Mouse (Mus musculus) kidney, postnatal 25 days (tissue): ENCODE measurements at regions not wholly inside any gene's neighbourhood (a gene's known extent, or its start where the extent isn't known, plus 50 kb on each side); places are given as distances from the start of the nearest gene placed in this dataset.

ENCODE experiments used
- DNase-seq, 2 experiments: peaks; one replicate each; pipeline ENCODE4 v3.0.0; 2021; ENCODE audit warnings: mixed read lengths in 2 of 2

GRCm38 (mm10) chr4:56686141-56686540, 53.7 kb upstream of the Gm26657 start:
- no peak for DNase-seq

- DNase-seq = no peak
These were observed 54.2 kb upstream of the Gm26657 start for GRCm38 (mm10) chr4:56685696-56686095.

- peak; percentile 85 to 87 for DNase-seq
These were observed 54.7 kb upstream of the Gm26657 start for GRCm38 (mm10) chr4:56685123-56685522.

- DNase-seq = no peak
These were observed 55.8 kb upstream of the Gm26657 start for GRCm38 (mm10) chr4:56684031-56684430.

- DNase-seq = no peak
These were observed 58.7 kb upstream of the Gm26657 start for GRCm38 (mm10) chr4:56681121-56681520.

GRCm38 (mm10) chr4:56673868-56674267, 66.0 kb upstream of the Gm26657 start:
- no peak for DNase-seq

- no peak for DNase-seq
These were observed 74.9 kb upstream of the Gm26657 start for GRCm38 (mm10) chr4:56664921-56665320.

- DNase-seq = no peak
These were observed 78.1 kb upstream of the Gm26657 start for GRCm38 (mm10) chr4:56661816-56662215.

GRCm38 (mm10) chr4:56657046-56657445, 82.8 kb upstream of the Gm26657 start:
- no peak for DNase-seq

- no peak for DNase-seq
These were observed 85.5 kb upstream of the Gm26657 start for GRCm38 (mm10) chr4:56654327-56654726.

- peak in 1 of 2 experiments; percentile 41 for DNase-seq
These were observed 87.1 kb upstream of the Gm26657 start for GRCm38 (mm10) chr4:56652819-56653218.

- DNase-seq = no peak
These were observed 90.1 kb upstream of the Gm26657 start for GRCm38 (mm10) chr4:56649731-56650130.

GRCm38 (mm10) chr4:56643999-56644962, 95.6 kb upstream of the Gm26657 start:
- DNase-seq = peak; percentile 2 to 42

- DNase-seq = no peak
These were observed 96.4 kb upstream of the Gm26657 start for GRCm38 (mm10) chr4:56643491-56643890.

GRCm38 (mm10) chr4:56639709-56640108, 100.2 kb upstream of the Gm26657 start:
- DNase-seq = no peak

GRCm38 (mm10) chr4:56638704-56639478, 101.0 kb upstream of the Gm26657 start:
- no peak for DNase-seq

- DNase-seq = no peak
These were observed 103.6 kb upstream of the Gm26657 start for GRCm38 (mm10) chr4:56636265-56636664.

- DNase-seq = no peak
These were observed 106.3 kb upstream of the Gm26657 start for GRCm38 (mm10) chr4:56633528-56633927.

- DNase-seq = no peak
These were observed 109.6 kb upstream of the Gm26657 start for GRCm38 (mm10) chr4:56630251-56630650.

- DNase-seq = no peak
These were observed 112.7 kb upstream of the Gm26657 start for GRCm38 (mm10) chr4:56627206-56627605.

- no peak for DNase-seq
These were observed 118.1 kb upstream of the Gm26657 start for GRCm38 (mm10) chr4:56621782-56622181.

GRCm38 (mm10) chr4:56621356-56621755, 118.5 kb upstream of the Gm26657 start:
- DNase-seq = no peak

- DNase-seq = no peak
These were observed 119.2 kb upstream of the Gm26657 start for GRCm38 (mm10) chr4:56620628-56621027.

- DNase-seq = no peak
These were observed 120.1 kb upstream of the Gm26657 start for GRCm38 (mm10) chr4:56619803-56620202.
